Mouse (Mus musculus): ENCODE measurements around the gene Fam168a.

DNA sequence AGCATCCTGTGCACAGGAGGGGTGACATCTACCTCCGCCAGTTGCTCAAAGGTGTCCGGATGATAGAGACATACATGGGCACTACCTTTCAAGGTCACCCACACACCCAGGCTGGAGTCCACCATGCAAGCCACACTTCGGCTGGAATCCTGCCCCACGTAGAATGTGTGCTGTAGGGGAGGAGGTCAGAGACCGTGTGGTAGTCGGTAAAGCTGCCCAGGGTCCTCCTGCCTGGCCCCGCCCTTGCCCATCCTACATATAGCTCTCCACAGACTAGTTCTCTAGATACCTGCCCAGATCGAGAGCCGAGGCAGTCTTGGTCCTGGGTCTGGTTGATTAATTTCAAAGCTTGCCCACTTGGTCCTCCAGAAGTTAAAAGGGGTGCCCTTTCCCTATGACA lies 170.3 kb downstream of the Fam168a start:
- TF ChIP-seq EP300 (optimal IDR thresholded peaks at IDR 0.05): no peak
- no peak for TF ChIP-seq CTCF (IDR thresholded peaks at IDR 0.05; ENCODE audit: low read depth)
